ENCODE assay signal across 11 mouse cellular contexts in genomic region chr19:40348175-40348574, GRCm38 (mm10).
DNase-seq lines count a peak whose midpoint lies in the region; ATAC-seq and TF ChIP-seq lines count a peak whose summit lies in the region.
"Had no signal": no experiment of that assay in that cellular context is flagged by ENCODE, and none has a peak within 500 bp of the region (broad histone marks: within the 10 kb centered on the region; RNA-seq: fewer than 3 reads in every experiment).

No protein-coding gene starts in this region.

- H3K4me1 ChIP-seq in heart, postnatal 0 days (ENCODE audit: control insufficient read depth, insufficient read depth): peaks cover 31% of the 10 kb centered on the region
- H3K4me1 ChIP-seq in forebrain, embryonic 10.5 days: peaks cover 28% of the 10 kb centered on the region
- H3K4me1 ChIP-seq in midbrain, embryonic 11.5 days (ENCODE audit: control insufficient read depth, insufficient read depth, low read length): peaks cover 13% of the 10 kb centered on the region
- H3K4me1 ChIP-seq: embryonic facial prominence, embryonic 15.5 days had no signal

- intact Hi-C loops in heart, postnatal 25 days (cut with DNase I): no loop called here

- H3K36me3 ChIP-seq in heart, postnatal 0 days (replicated peaks; ENCODE audit: control insufficient read depth, insufficient read depth, low read length): peaks cover 81% of the 10 kb centered on the region
- no peaks in the 10 kb centered on the region for H3K36me3 ChIP-seq in forebrain, embryonic 10.5 days (replicated peaks)
- 0 out of 2 replicates have a peak, but pooled peaks cover 2% of the 10 kb centered on the region for H3K36me3 ChIP-seq in midbrain, embryonic 11.5 days (ENCODE audit: control insufficient read depth, insufficient read depth, low read length)

- peak; percentile 55 for ATAC-seq in heart, postnatal 0 days (ENCODE audit: insufficient read depth, low read depth)
- ATAC-seq in cerebellum, adult (ENCODE audit: insufficient number of reproducible peaks, low FRiP score, low TSS enrichment): peak; percentile 92
- ATAC-seq in midbrain, embryonic 11.5 days (ENCODE audit: low FRiP score): peak; percentile 63
- no peak for ATAC-seq in erythroblast, adult 5-6 weeks (replicated peaks; ENCODE audit: low FRiP score, poor library complexity, severe bottlenecking)
- ATAC-seq: inflammation-experienced regulatory T-cells, adult 6 months had no signal

- no peaks in the 10 kb centered on the region for H3K9me3 ChIP-seq in heart, postnatal 0 days (replicated peaks; ENCODE audit: control insufficient read depth, low read length)
- H3K9me3 ChIP-seq in forebrain, embryonic 10.5 days: no peaks in the 10 kb centered on the region
- H3K9me3 ChIP-seq in midbrain, embryonic 11.5 days (ENCODE audit: control insufficient read depth, low read length): no peaks in the 10 kb centered on the region
- H3K9me3 ChIP-seq: embryonic facial prominence, embryonic 15.5 days had no signal

- no peak overlapping the region for H3K4me2 ChIP-seq in heart, postnatal 0 days (ENCODE audit: low read depth, low read length)
- no peak overlapping the region for H3K4me2 ChIP-seq in midbrain, embryonic 11.5 days
- H3K4me2 ChIP-seq: embryonic facial prominence, embryonic 15.5 days; liver, embryonic 11.5 days had no signal

- no peak for TF ChIP-seq EP300 in heart, postnatal 0 days (IDR thresholded peaks at IDR 0.05; ENCODE audit: low read depth)

- no peak for TF ChIP-seq CTCF in heart, postnatal 0 days (IDR thresholded peaks at IDR 0.05; ENCODE audit: low read depth)

- WGBS in heart, postnatal 0 days: 38% methylated on average over 7 of the region's 7 CpGs
- WGBS in forebrain, embryonic 10.5 days: 74% methylated on average over 7 of the region's 7 CpGs
- 59% methylated on average over 7 of the region's 7 CpGs for WGBS in midbrain, embryonic 11.5 days

- no peaks in the 10 kb centered on the region for H3K27me3 ChIP-seq in heart, postnatal 0 days (ENCODE audit: control insufficient read depth, insufficient read depth, low read length)
- no peaks in the 10 kb centered on the region for H3K27me3 ChIP-seq in forebrain, embryonic 10.5 days (ENCODE audit: poor library complexity, severe bottlenecking)
- H3K27me3 ChIP-seq in midbrain, embryonic 11.5 days (ENCODE audit: control insufficient read depth, insufficient read depth, low read length): no peaks in the 10 kb centered on the region
- H3K27me3 ChIP-seq: embryonic facial prominence, embryonic 15.5 days had no signal

- DNase-seq in heart, postnatal 0 days (ENCODE audit: low spot score): no peak
- DNase-seq in heart, postnatal 25 days (ENCODE audit: low spot score): no peak
- no peak for DNase-seq in forebrain, embryonic 10.5 days (ENCODE audit: extremely low spot score, low spot score)
- DNase-seq in midbrain, embryonic 11.5 days (ENCODE audit: low spot score, missing footprints): no peak
- DNase-seq in thymus, postnatal 36 days: no peak
- DNase-seq in ovary, postnatal 14 days (ENCODE audit: low spot score): no peak

- H3K27ac ChIP-seq in heart, postnatal 0 days (ENCODE audit: low read depth): peak overlapping the region; percentile 86
- peak overlapping the region; percentile 58; the same call in 1 of the 2 replicates for H3K27ac ChIP-seq in forebrain, embryonic 10.5 days
- H3K27ac ChIP-seq in midbrain, embryonic 11.5 days (ENCODE audit: low read depth, low read length): no peak overlapping the region
- H3K27ac ChIP-seq: embryonic facial prominence, embryonic 15.5 days had no signal

- H3K4me3 ChIP-seq in heart, postnatal 0 days (ENCODE audit: low read depth, low read length): no peak overlapping the region
- no peak overlapping the region for H3K4me3 ChIP-seq in forebrain, embryonic 10.5 days
- H3K4me3 ChIP-seq in midbrain, embryonic 11.5 days (ENCODE audit: low read depth, low read length): no peak overlapping the region
- H3K4me3 ChIP-seq: embryonic facial prominence, embryonic 15.5 days had no signal

- H3K9ac ChIP-seq in heart, postnatal 0 days (replicated peaks; ENCODE audit: low read depth, low read length): no peak overlapping the region
- H3K9ac ChIP-seq in midbrain, embryonic 11.5 days (ENCODE audit: low read length): no peak overlapping the region
- H3K9ac ChIP-seq: embryonic facial prominence, embryonic 15.5 days had no signal
